Comparison of ENCODE assay signal across 25 mouse cellular contexts in the genomic region with DNA sequence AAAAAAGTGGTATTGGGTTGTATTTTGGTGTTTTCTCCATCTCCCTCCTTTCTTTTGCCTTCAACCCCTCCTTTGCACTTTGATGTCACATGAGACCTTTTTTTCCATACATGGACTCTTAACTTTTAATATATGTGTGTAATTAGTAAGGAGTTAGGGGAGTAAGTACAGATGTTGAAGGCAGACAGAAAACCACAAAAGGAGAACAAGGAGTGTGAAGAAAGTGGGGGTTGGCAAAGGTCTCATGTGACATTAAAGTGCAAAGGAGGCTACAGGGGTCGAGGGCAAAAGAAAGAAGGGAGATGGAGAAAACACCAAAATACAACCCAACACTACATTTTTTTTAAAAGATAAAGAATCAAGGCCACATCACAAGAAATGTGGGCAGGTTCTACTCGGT.
"Had no signal": no experiment of that assay in that cellular context is flagged by ENCODE, and none has a peak within 500 bp of the region (broad histone marks: within the 10 kb centered on the region; RNA-seq: fewer than 3 reads in every experiment).

No protein-coding gene starts in this region.

- H3K36me3 ChIP-seq: heart, embryonic 13.5 days; heart, embryonic 15.5 days; hindbrain, embryonic 13.5 days; hindbrain, embryonic 15.5 days; limb, embryonic 10.5 days; limb, embryonic 12.5 days; liver, embryonic 13.5 days; liver, embryonic 15.5 days had no signal

- H3K9me3 ChIP-seq: heart, embryonic 13.5 days; heart, embryonic 15.5 days; hindbrain, embryonic 13.5 days; hindbrain, embryonic 15.5 days; limb, embryonic 10.5 days; limb, embryonic 12.5 days; liver, embryonic 13.5 days; liver, embryonic 15.5 days had no signal

- H3K27me3 ChIP-seq: heart, embryonic 13.5 days; heart, embryonic 15.5 days; hindbrain, embryonic 13.5 days; hindbrain, embryonic 15.5 days; limb, embryonic 12.5 days; liver, embryonic 13.5 days; liver, embryonic 15.5 days had no signal

- ATAC-seq: hindbrain, postnatal 0 days had no signal

- H3K4me1 ChIP-seq: heart, embryonic 15.5 days; hindbrain, embryonic 13.5 days; hindbrain, embryonic 15.5 days; limb, embryonic 10.5 days; limb, embryonic 12.5 days; liver, embryonic 13.5 days; liver, embryonic 15.5 days had no signal

- H3K4me2 ChIP-seq: heart, embryonic 11.5 days; heart, embryonic 13.5 days; heart, embryonic 15.5 days; hindbrain, embryonic 13.5 days; hindbrain, embryonic 15.5 days; limb, embryonic 12.5 days; liver, embryonic 11.5 days; liver, embryonic 13.5 days; liver, embryonic 15.5 days had no signal

- H3K9ac ChIP-seq: heart, embryonic 13.5 days; heart, embryonic 15.5 days; hindbrain, embryonic 13.5 days; hindbrain, embryonic 15.5 days; limb, embryonic 12.5 days; liver, embryonic 13.5 days; liver, embryonic 15.5 days had no signal

- H3K27ac ChIP-seq: gastrocnemius, adult 2 months; heart, adult 2 months; heart, embryonic 13.5 days; heart, embryonic 15.5 days; hindbrain, embryonic 13.5 days; hindbrain, embryonic 15.5 days; hindbrain, postnatal 0 days; kidney, postnatal 0 days; left cerebral cortex, adult 2 months; limb, embryonic 10.5 days; limb, embryonic 12.5 days; liver, embryonic 13.5 days; liver, embryonic 15.5 days had no signal

- DNase-seq: gastrocnemius, adult 2 months; gastrocnemius, postnatal 10 days; gastrocnemius, postnatal 25 days; heart, adult 11 months; heart, adult 2 months; heart, postnatal 14 days; heart, postnatal 36 days; kidney, adult 11 months; kidney, adult 8-10 months; kidney, postnatal 14 days; kidney, postnatal 36 days; liver; liver, embryonic 13.5 days had no signal

- H3K4me3 ChIP-seq: gastrocnemius, adult 2 months; heart, adult 2 months; heart, embryonic 13.5 days; heart, embryonic 15.5 days; hindbrain, embryonic 13.5 days; hindbrain, embryonic 15.5 days; left cerebral cortex, adult 2 months; limb, embryonic 10.5 days; limb, embryonic 12.5 days; liver, embryonic 13.5 days; liver, embryonic 15.5 days had no signal
